Mouse (Mus musculus) stomach, adult 2 months (tissue): Measurements from ENCODE around the gene Bex6. TPM values are rescaled to one million over a fixed set of nuclear protein-coding genes. Genes with fewer than 3 reads are reported as not detected.

ENCODE experiments used
- polyA plus RNA-seq: library from polyadenylated mRNA; depleted of rRNA; stranded (reverse); fragments of >200 nt; gene quantifications from 2 replicates; pipeline ENCODE4 v1.2.3, GENCODE M21; 2012; rRNA removed

Bex6 gene
- polyA plus RNA-seq: not detected in 2 replicates

GRCm38 (mm10) chr16:32179333-32179901, at the start of gene Bex6:
Bex6 (plus strand) TSS chr16:32179823.

GRCm38 (mm10) chr16:32165281-32165821, 14.3 kb upstream of the Bex6 start, which contains the start of gene Nrros:
Nrros (minus strand) TSS chr16:32165594.

Other genes with a start within 250 kb of the Bex6 start
- 4.0 and 5.3 TPM in 2 replicates for gene Pigz, start 246.0 kb upstream of the Bex6 start, polyA plus RNA-seq
- 52.4 and 136 TPM in 2 replicates for gene 0610012G03Rik, start 231.3 kb upstream of the Bex6 start, polyA plus RNA-seq
- gene Ncbp2, start 231.3 kb upstream of the Bex6 start, polyA plus RNA-seq: 0.98 and 2.5 TPM in 2 replicates
- gene Senp5, start 176.5 kb upstream of the Bex6 start, polyA plus RNA-seq: 0.65 and 0.97 TPM in 2 replicates
- 7.1 TPM in 2 replicates for gene Pak2, start 100.5 kb upstream of the Bex6 start, polyA plus RNA-seq
- 14.1 and 38.1 TPM in 2 replicates for gene Pigx, start 80.1 kb upstream of the Bex6 start, polyA plus RNA-seq
- gene Cep19, start 80.0 kb upstream of the Bex6 start, polyA plus RNA-seq: 12.5 and 16.7 TPM in 2 replicates
- 4.9 and 5.2 TPM in 2 replicates for gene Nrros, start 14.2 kb upstream of the Bex6 start, polyA plus RNA-seq
- 0.98 and 1.4 TPM in 2 replicates for gene Fbxo45, start 67.3 kb downstream of the Bex6 start, polyA plus RNA-seq
- gene Wdr53, start 67.4 kb downstream of the Bex6 start, polyA plus RNA-seq: 0.59 and 0.66 TPM in 2 replicates
- gene Smco1, start 91.6 kb downstream of the Bex6 start, polyA plus RNA-seq: 0.04 TPM in 1 of 2 replicates, not detected in the other
- 2.6 and 3.3 TPM in 2 replicates for gene Rnf168, start 97.6 kb downstream of the Bex6 start, polyA plus RNA-seq
- 0.49 and 1.2 TPM in 2 replicates for gene Ubxn7, start 152.4 kb downstream of the Bex6 start, polyA plus RNA-seq
- not detected in 2 replicates for gene Tm4sf19, start 220.7 kb downstream of the Bex6 start, polyA plus RNA-seq
- gene Tctex1d2, start 239.9 kb downstream of the Bex6 start, polyA plus RNA-seq: 0.87 and 2.2 TPM in 2 replicates